Mouse (Mus musculus): ENCODE measurements at regions not wholly inside any gene's neighbourhood (a gene's known extent, or its start where the extent isn't known, plus 50 kb on each side); places are given as distances from the start of the nearest gene placed in this dataset.

DNA sequence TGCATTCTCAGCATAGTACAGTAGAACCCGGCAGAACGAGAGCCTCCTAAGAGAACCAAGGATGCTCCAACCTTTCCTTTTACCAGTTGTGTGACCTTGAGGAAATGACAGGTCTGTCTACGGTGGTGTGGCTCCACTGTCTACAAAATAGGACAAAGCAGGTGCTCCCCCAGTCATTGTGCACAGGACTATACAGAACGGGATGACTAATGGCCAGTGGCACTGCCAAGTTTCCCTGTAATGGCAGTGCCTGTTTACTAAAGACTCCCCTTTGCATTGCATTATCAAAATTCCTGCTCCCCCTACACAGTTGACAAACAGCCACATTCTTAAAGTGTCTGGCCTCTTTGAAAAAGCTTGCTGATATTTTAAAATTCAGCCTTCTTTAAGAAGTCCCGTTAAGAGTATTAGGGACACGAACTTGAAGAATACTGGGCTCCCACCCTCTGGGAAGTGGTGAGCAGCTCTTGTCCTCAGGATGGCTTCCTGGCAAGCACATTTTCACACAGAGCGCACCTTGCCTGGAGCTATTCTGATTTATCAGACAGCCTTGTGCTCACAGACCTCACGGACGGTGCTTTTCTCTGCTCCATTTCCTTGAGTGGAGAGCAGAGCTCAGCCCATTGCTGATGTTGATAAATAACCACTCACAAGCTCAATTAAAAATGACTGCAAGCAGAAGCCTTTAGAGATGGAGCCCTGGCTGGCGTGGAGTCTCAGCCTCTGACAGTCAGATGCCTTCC, 352.3 kb upstream of the Myt1l start:
- no peak for TF ChIP-seq CTCF (IDR thresholded peaks at IDR 0.05; ENCODE audit: extremely low read depth, insufficient read depth, insufficient read length, insufficient replicate concordance)
- TF ChIP-seq POLR2A (IDR thresholded peaks at IDR 0.05; ENCODE audit: low read depth, low read length), result no peak

All from spleen, adult 2 months (tissue).